Mouse (Mus musculus) embryonic facial prominence, embryonic 15.5 days (tissue): ENCODE data around the gene Pick1. TPM values are rescaled to one million over a fixed set of nuclear protein-coding genes. Genes with fewer than 3 reads are reported as not detected.
A peak's percentile ranks its signal among the peaks of the same experiment; 100 is the strongest.
"Not testable (repeated sequence)": the region's sequence is repeated elsewhere in the genome, so short reads cannot be mapped to it uniquely, and the experiment has no call there.

Source experiments
- ATAC-seq: fragments of 200-750 bp; cut with Nextera tagmentation; 2 replicates; pipeline ENCODE4 v1.8.0; 2017; ENCODE audit warnings: low read depth, moderate TSS enrichment; ENCODE audit not compliant: insufficient number of reproducible peaks, low FRiP score, low TSS enrichment
- H3K27ac ChIP-seq: fragments of 300-500 bp; sonication (generic); replicated peaks from 2 replicates; pipeline ENCODE4 v1.5.1; 2015; ENCODE audit warnings: mild to moderate bottlenecking, inconsistent platforms
- H3K27me3 ChIP-seq: fragments of 300-500 bp; sonication (generic); 2 replicates; pipeline ENCODE4 v1.6.1; 2015; ENCODE audit warnings: inconsistent platforms
- H3K36me3 ChIP-seq: fragments of 300-500 bp; sonication (generic); 2 replicates; pipeline ENCODE4 v1.6.1; 2015; ENCODE audit warnings: mild to moderate bottlenecking, inconsistent platforms
- H3K4me1 ChIP-seq: fragments of 300-500 bp; sonication (generic); 2 replicates; pipeline ENCODE4 v1.6.1; 2015; ENCODE audit warnings: inconsistent platforms
- H3K4me2 ChIP-seq: fragments of 300-500 bp; sonication (generic); replicated peaks from 2 replicates; pipeline ENCODE4 v1.6.1; 2015; ENCODE audit warnings: mild to moderate bottlenecking, inconsistent platforms
- H3K4me3 ChIP-seq: fragments of 300-500 bp; sonication (generic); replicated peaks from 2 replicates; pipeline ENCODE4 v1.5.1; 2015; ENCODE audit warnings: mild to moderate bottlenecking, inconsistent platforms
- H3K9ac ChIP-seq: fragments of 300-500 bp; sonication (generic); 2 replicates; pipeline ENCODE4 v1.6.1; 2015; ENCODE audit warnings: inconsistent platforms
- H3K9me3 ChIP-seq: fragments of 300-500 bp; sonication (generic); replicated peaks from 2 replicates; pipeline ENCODE4 v1.6.1; 2016; ENCODE audit warnings: inconsistent platforms
- WGBS: fragments of 180-500 bp; shearing (Covaris S2); methylation state at CpG from one replicate; pipeline ENCODE4 v1.1.7; 2015; 5-methylcytosine and 5-hydroxymethylcytosine counted together
- polyA plus RNA-seq: library from polyadenylated mRNA; unstranded; fragments of >200 nt; fragmentation: Nextera tagmentation; extraction: Ambion mirVana; gene quantifications from 2 replicates; pipeline ENCODE4 v1.2.1, GENCODE M21; 2015

Pick1 gene
- polyA plus RNA-seq, 1 experiment from 2014 or later: 50.4 TPM

- WGBS: 59% methylated on average over 2 of the region's 2 CpGs
- peaks cover 15% of the 10 kb centered on the region for H3K4me1 ChIP-seq
- H3K36me3 ChIP-seq, H3K27ac ChIP-seq, H3K4me3 ChIP-seq, ATAC-seq, H3K27me3 ChIP-seq, H3K9me3 ChIP-seq, H3K4me2 ChIP-seq, H3K9ac ChIP-seq: not testable (repeated sequence)
Observed at GRCm38 (mm10) chr15:79225780-79226179, 3.2 kb upstream of the Pick1 start.

DNA sequence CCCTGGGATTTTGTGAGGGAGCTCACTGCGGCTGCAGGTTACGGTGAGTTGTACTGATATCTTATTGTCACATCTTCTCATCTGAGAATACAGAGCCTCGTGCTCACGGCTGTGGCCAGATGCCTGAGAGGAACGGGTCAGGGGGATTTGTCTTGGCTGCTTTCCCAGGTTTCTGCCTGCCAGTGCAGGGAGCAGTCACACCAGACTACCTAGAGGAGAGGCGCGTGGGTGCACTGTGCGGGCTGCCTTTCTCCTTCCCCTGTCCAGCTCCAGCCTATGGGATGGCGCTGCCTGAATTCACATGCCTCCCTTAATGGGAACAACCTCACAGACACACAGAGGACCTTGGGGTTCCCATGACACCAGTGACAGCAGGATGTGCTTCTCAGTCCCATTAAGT, 6.3 kb downstream of the Pick1 start:
- no peak overlapping the region for H3K4me2 ChIP-seq
- H3K27me3 ChIP-seq: no peaks in the 10 kb centered on the region
- H3K27ac ChIP-seq: no peak overlapping the region
- no peak overlapping the region for H3K4me3 ChIP-seq
- H3K9ac ChIP-seq: no peak overlapping the region
- no peaks in the 10 kb centered on the region; the same call in 1 of the 2 replicates for H3K4me1 ChIP-seq
- 77% methylated on average over 9 of the region's 9 CpGs for WGBS
- H3K9me3 ChIP-seq: no peaks in the 10 kb centered on the region
- no peak for ATAC-seq
- peaks cover 81% of the 10 kb centered on the region for H3K36me3 ChIP-seq

DNA sequence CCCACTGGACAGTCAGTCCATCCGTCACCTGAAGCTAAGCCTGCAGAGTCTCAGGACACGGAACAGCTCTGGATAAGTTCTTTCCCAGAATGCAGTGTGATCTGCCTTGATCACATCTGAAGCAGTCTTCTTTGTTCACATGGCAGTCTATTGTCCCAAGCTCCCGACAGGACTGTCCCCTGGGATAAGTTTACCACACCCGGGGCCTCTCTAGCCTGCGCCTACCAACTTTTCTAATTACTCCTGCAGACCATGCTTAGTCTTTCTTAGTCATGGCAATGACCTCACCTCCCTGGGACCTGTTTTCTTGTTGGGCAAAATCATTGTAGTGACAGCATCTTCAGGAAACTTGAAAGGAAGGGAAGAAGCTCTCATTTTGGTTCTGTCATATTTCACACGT, 9.1 kb downstream of the Pick1 start:
- H3K36me3 ChIP-seq: peaks cover 81% of the 10 kb centered on the region
- no peak overlapping the region for H3K4me3 ChIP-seq
- WGBS: 85% methylated on average over 6 of the region's 6 CpGs
- no peak overlapping the region for H3K9ac ChIP-seq
- no peak overlapping the region for H3K4me2 ChIP-seq
- H3K4me1 ChIP-seq: no peaks in the 10 kb centered on the region; the same call in 1 of the 2 replicates
- no peaks in the 10 kb centered on the region for H3K27me3 ChIP-seq
- ATAC-seq: no peak
- no peak overlapping the region for H3K27ac ChIP-seq
- no peaks in the 10 kb centered on the region for H3K9me3 ChIP-seq

DNA sequence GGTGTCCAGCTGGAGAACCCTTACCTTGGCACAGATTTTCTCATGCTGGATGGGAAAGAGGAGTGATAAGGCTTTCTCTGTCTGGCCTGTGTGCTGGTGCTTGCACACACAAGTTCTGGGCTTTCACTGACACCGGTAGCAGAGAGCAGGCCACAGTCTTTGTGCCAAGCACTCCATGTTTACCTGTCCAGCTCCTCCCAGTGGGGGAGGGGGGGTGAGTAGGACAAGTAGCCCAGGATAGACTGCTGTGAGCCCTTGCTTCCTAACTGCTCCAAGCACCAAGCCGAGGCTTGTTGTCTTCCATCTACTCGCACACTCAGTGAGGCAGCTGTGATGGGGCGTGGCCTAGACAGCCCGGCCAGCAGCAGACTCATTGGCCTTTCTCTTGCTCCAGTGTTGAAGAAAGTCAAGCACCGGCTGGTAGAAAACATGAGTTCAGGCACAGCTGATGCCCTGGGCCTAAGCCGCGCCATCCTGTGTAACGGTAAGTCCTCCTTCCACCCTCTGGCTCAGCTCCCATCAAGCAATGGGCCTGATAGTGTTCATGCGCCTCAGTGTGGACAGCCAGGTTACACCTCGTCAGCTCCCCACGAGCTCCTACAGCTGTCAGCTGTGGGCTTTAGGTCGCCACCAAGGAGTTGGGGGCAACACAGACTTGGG, 13.7 kb downstream of the Pick1 start:
- Histone ChIP-seq H3K27me3 (no peaks in the 10 kb centered on the region), H3K9me3 (no peaks in the 10 kb centered on the region), H3K27ac (peak overlapping the region; percentile 34), H3K4me1 (peaks cover 12% of the 10 kb centered on the region), H3K9ac (no peak overlapping the region), H3K36me3 (peaks cover 78% of the 10 kb centered on the region), H3K4me2 (no peak overlapping the region), H3K4me3 (no peak overlapping the region)
- peak; percentile 16 for ATAC-seq
- 65% methylated on average over 13 of the region's 13 CpGs for WGBS

DNA sequence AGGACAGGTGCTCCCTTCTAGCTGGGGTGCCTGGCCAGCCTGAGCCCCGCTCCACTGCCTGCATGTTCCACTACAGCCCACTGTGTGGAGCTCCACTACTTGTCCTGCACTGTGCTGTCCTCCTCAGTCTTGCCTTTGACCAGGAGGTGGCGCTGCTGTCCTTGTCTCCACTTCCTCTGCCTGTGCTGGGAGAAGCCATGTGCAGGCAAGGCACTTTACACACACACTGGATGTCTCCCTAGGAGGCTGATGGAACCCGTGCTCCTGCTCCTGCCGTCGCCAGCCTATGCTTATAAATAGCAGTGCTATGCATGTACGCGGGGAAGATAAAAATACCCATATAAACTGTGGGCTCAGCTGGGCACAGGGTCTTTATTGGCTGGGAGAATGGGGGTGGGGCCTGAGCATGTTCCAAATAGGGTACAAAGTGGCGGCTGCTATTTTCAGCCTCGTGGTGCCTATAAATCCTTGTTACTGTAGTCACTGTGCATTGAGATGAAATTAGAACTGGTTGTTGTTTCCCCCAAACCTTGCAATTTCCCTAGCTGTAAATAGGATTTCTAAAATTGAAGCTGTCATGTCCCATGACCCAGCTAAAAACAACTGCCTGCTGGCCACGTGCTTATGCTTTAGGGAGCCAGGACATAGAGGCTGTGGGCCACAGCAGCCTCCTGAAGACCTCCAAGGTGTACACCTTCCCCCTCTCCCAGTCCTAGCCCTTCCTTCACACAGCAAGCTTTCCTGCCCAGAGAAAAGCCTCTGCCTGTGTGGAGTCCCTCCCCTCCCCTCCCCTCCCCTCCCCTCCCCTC, 14.5 kb downstream of the Pick1 start:
- H3K9ac ChIP-seq: no peak overlapping the region
- no peak overlapping the region for H3K4me3 ChIP-seq
- no peaks in the 10 kb centered on the region for H3K9me3 ChIP-seq
- peaks cover 12% of the 10 kb centered on the region for H3K4me1 ChIP-seq
- H3K4me2 ChIP-seq: no peak overlapping the region
- peaks cover 79% of the 10 kb centered on the region for H3K36me3 ChIP-seq
- ATAC-seq: peak; percentile 93
- peak overlapping the region; percentile 34; the same call in 1 of the 2 replicates for H3K27ac ChIP-seq
- WGBS: 15% methylated on average over 10 of the region's 10 CpGs
- H3K27me3 ChIP-seq: no peaks in the 10 kb centered on the region

- 75% methylated on average over 7 of the region's 7 CpGs for WGBS
- ATAC-seq: no peak
- H3K9ac ChIP-seq: no peak overlapping the region
Observed at GRCm38 (mm10) chr15:79244071-79244893, 15.3 kb downstream of the Pick1 start.

GRCm38 (mm10) chr15:79245321-79245720, 16.3 kb downstream of the Pick1 start:
- ATAC-seq: no peak
- no peaks in the 10 kb centered on the region for H3K9me3 ChIP-seq
- peaks cover 68% of the 10 kb centered on the region for H3K36me3 ChIP-seq
- H3K27me3 ChIP-seq: no peaks in the 10 kb centered on the region
- peaks cover 12% of the 10 kb centered on the region for H3K4me1 ChIP-seq
- no peak overlapping the region for H3K9ac ChIP-seq
- WGBS: 88% methylated on average over 3 of the region's 3 CpGs
- H3K4me3 ChIP-seq: no peak overlapping the region
- H3K27ac ChIP-seq: no peak overlapping the region
- no peak overlapping the region for H3K4me2 ChIP-seq

More at GRCm38 (mm10) chr15:79244071-79244893, 15.3 kb downstream of the Pick1 start:
- Histone ChIP-seq H3K4me1 (peaks cover 12% of the 10 kb centered on the region), H3K27ac (peak overlapping the region; percentile 48), H3K27me3 (no peaks in the 10 kb centered on the region), H3K36me3 (peaks cover 77% of the 10 kb centered on the region), H3K9me3 (no peaks in the 10 kb centered on the region), H3K4me2 (no peak overlapping the region), H3K4me3 (no peak overlapping the region)

- Histone ChIP-seq H3K27ac (no peak overlapping the region), H3K9ac (no peak overlapping the region), H3K4me1 (peaks cover 14% of the 10 kb centered on the region), H3K36me3 (peaks cover 36% of the 10 kb centered on the region), H3K4me3 (no peak overlapping the region), H3K27me3 (peaks cover 33% of the 10 kb centered on the region), H3K4me2 (no peak overlapping the region), H3K9me3 (no peaks in the 10 kb centered on the region)
- WGBS: 77% methylated on average over 2 of the region's 2 CpGs
- ATAC-seq: no peak
Observed at GRCm38 (mm10) chr15:79250236-79250635, 21.3 kb downstream of the Pick1 start.

DNA sequence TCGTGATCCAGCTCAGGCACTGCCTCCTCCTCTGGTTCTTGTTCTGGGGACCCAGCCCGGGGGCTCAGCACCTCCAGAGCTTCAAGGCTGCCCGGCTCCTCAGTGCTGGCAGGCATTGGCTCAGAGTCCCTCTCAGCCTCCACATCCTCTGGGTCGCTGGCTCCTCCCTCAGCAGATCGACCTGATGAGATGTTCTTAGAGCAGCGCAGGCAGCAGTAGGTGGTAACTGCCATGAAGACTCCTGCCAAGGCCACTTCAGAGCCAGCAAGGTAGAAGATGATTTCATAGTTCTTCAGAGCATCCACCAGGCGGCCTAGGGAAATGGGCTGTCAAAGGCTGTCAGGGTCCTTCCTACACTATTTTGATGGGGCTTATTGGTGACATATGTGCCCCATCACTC, 22.2 kb downstream of the Pick1 start:
- Histone ChIP-seq H3K27ac (no peak overlapping the region), H3K27me3 (peaks cover 33% of the 10 kb centered on the region), H3K4me2 (no peak overlapping the region), H3K9me3 (no peaks in the 10 kb centered on the region), H3K36me3 (peaks cover 26% of the 10 kb centered on the region), H3K9ac (no peak overlapping the region), H3K4me1 (peaks cover 14% of the 10 kb centered on the region), H3K4me3 (no peak overlapping the region)
- no peak for ATAC-seq
- WGBS: 45% methylated on average over 7 of the region's 7 CpGs

- Histone ChIP-seq H3K4me2 (peak overlapping the region; percentile 82), H3K27ac (no peak overlapping the region), H3K27me3 (peaks cover 33% of the 10 kb centered on the region), H3K4me3 (peak overlapping the region; percentile 44), H3K9me3 (no peaks in the 10 kb centered on the region), H3K4me1 (peaks cover 14% of the 10 kb centered on the region), H3K9ac (peak overlapping the region; percentile 39), H3K36me3 (peaks cover 19% of the 10 kb centered on the region)
- 4% methylated on average over 61 of the region's 61 CpGs for WGBS
- peak; percentile 39 for ATAC-seq
Observed at GRCm38 (mm10) chr15:79251781-79252491, 23.0 kb downstream of the Pick1 start.
